Mouse (Mus musculus) ES-Bruce4 (cell line): ENCODE data around the gene Ube2l3.

ENCODE experiments used
- CTCF ChIP-seq: IDR thresholded peaks from one replicate; pipeline ENCODE4 v1.8.1; 2011; ENCODE audit warnings: low read depth, low read length
- POLR2A ChIP-seq: IDR thresholded peaks from one replicate; pipeline ENCODE4 v1.8.1; 2011; ENCODE audit warnings: low read length; ENCODE audit not compliant: insufficient read depth

DNA sequence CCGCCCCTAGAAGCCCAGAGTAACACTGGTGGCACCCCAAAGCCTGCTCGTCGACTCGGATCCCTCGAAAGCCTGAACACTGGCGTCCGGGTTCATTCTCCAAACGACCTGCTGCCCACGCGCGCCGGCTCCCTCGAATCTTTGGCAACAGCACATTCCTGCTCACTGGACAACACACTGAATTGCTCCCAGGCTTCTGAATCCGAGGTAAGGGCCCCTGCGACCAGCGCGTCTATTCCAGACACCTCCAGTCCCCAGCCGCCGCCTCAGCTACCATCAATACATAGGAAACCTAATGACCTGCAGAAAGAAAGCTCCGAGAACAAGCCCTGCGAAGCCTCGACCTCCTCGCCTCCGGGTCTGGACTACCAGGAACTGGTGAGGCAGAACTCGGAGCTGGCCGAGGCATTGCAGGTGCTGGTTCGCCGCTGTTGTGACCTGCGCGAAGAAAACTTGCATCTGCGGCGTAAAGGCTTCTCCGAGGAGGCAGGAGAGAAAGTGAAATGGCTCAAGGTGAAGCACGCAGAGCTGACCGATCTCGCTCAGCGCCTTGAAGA, 7.0 kb upstream of the Ube2l3 start:
- TF ChIP-seq CTCF (no peak), POLR2A (no peak)
